Mouse (Mus musculus): Measurements from ENCODE around the gene Syn3. TPM values are rescaled to one million over a fixed set of nuclear protein-coding genes. Genes with fewer than 3 reads are reported as not detected.
"Not testable (repeated sequence)": the region's sequence is repeated elsewhere in the genome, so short reads cannot be mapped to it uniquely, and the experiment has no call there.

Gene Syn3
- polyA plus RNA-seq (2015; fragmentation: Nextera tagmentation; extraction: Ambion mirVana), result 2.1 and 2.6 TPM in 2 replicates

DNA sequence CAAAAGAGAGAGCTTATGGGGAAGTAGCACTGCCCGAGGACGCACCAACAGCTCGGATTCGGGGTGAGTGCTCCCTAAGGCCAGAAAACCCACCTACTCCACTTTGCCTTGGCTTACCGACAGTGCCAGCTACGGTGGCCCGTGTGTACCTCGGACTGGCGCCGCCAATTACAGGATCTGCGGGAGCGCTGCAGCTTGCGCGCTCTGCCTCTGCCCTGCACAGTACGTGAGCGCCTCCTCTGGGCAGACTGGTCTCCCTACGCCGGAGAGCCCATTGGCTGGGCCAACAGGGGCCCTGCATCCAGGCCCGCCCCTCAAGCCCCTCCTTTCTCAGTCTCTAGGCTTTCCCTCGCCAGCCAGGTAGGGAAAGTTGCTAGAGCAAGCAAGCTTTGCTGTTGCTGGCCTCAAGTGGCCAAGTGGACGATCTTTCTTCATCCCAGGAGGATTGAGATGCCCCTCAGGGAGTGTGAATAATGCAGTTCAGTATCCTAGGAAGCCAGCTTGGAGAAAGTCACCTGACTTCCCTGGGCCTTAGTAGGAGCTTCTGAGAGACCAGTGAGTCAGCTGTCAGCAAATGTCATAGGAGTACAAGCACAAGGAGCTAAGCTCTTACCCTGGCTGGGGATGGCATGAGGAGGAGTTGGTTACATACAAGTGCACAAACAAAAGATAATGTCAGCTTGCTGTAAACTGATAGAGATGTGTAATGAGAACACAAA lies at the start of gene Syn3:
Gene Syn3 (minus strand): TSS at position 224 of the 719 bp plus-strand sequence.
- Histone ChIP-seq H3K9ac (peak within 1 kb of the TSS; percentile 42), H3K9me3 (replicated peaks) (no peaks in the 10 kb centered on the region), H3K36me3 (no peaks in the 10 kb centered on the region), H3K4me1 (peaks cover 14% of the 10 kb centered on the region; the same call in 1 of the 2 replicates), H3K27me3 (no peaks in the 10 kb centered on the region), H3K4me3 (replicated peaks) (peak within 1 kb of the TSS; percentile 49), H3K4me2 (replicated peaks) (peak within 1 kb of the TSS; percentile 86), H3K27ac (replicated peaks) (no peak within 1 kb of the TSS)
- under 1% methylated on average over 21 of the region's 21 CpGs for WGBS
- peak; percentile 95 for ATAC-seq (ENCODE audit: insufficient number of reproducible peaks, low FRiP score, low TSS enrichment, low read depth)

DNA sequence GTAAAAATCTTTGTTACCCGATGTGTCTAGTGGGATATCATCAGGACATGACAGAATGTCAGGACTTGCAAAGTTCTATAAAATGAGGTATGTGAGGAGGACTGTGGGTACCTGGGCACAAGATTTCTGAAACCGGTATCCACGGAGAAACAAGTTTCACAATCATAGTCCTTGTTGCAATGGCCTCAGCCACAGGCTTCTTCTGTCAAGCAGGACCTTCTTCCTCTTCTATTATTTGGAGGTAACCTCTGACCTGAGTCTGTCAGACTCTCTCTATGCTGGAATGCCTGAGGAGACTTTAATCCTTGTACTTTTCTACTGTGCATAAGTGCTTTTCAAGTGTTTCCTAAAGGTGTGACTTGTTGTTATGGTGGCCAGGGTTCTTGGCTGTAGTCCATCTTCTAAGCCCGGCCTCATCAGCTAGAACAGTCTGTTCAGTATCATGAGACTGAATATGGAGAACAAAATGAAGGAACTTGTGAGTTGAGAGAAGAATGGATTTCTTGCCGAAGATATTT lies 27.7 kb upstream of the Syn3 start:
- not testable (repeated sequence) for H3K4me2 ChIP-seq (replicated peaks); ATAC-seq (ENCODE audit: insufficient number of reproducible peaks, low FRiP score, low TSS enrichment, low read depth); H3K27ac ChIP-seq (replicated peaks); H3K27me3 ChIP-seq; H3K4me1 ChIP-seq; H3K9me3 ChIP-seq (replicated peaks); H3K36me3 ChIP-seq; H3K4me3 ChIP-seq (replicated peaks); H3K9ac ChIP-seq
- 83% methylated on average over 4 of the region's 5 CpGs for WGBS

DNA sequence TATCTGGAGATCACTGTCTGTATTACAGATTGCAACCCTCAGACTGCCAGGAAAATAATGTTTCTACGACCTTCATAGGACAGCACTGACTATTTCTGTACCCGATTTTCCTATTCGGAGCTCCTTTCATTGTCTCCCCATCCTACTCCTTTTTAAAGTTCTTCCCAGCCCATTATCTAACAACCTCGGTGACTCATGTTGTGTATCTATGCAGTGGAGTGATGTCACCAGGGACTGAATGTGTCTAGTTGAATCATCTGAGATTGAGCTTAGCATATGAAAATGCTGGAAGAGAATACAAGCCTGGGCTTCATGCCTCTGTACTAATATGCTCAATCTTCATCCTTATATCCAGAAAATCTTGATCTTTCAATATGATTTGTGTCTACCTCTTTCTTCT lies 15.1 kb upstream of the Syn3 start:
- 85% methylated on average over 4 of the region's 4 CpGs for WGBS
- no peaks in the 10 kb centered on the region for H3K27me3 ChIP-seq
- no peaks in the 10 kb centered on the region for H3K4me1 ChIP-seq
- ATAC-seq (ENCODE audit: insufficient number of reproducible peaks, low FRiP score, low TSS enrichment, low read depth), result no peak
- H3K9ac ChIP-seq, result no peak overlapping the region
- no peaks in the 10 kb centered on the region for H3K36me3 ChIP-seq
- no peak overlapping the region for H3K4me2 ChIP-seq (replicated peaks)
- H3K27ac ChIP-seq (replicated peaks), result no peak overlapping the region
- H3K4me3 ChIP-seq (replicated peaks), result no peak overlapping the region
- H3K9me3 ChIP-seq (replicated peaks), result no peaks in the 10 kb centered on the region

DNA sequence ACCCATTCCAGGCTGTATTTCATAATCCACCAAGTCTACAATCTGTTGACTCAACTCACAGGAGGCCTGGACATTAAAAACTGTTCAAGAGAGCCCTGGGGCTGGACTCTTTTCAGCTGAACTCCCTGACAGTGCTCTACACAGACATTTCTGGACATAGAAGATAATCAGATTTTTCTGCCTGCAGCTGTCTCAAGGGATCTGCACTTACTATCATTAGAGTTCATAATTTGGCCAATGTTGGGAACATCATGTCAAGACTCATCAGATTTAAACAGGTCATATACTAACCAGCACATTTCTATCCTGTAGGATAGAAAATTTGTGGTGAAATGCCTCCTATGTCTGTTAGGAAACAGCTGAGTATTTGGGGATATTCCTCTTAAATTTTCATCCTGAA lies 12.2 kb upstream of the Syn3 start:
- Histone ChIP-seq H3K4me3 (replicated peaks) (no peak overlapping the region), H3K36me3 (no peaks in the 10 kb centered on the region), H3K4me2 (replicated peaks) (no peak overlapping the region), H3K27me3 (no peaks in the 10 kb centered on the region), H3K27ac (replicated peaks) (no peak overlapping the region), H3K9me3 (replicated peaks) (no peaks in the 10 kb centered on the region), H3K9ac (no peak overlapping the region), H3K4me1 (no peaks in the 10 kb centered on the region)
- no peak for ATAC-seq (ENCODE audit: insufficient number of reproducible peaks, low FRiP score, low TSS enrichment, low read depth)

DNA sequence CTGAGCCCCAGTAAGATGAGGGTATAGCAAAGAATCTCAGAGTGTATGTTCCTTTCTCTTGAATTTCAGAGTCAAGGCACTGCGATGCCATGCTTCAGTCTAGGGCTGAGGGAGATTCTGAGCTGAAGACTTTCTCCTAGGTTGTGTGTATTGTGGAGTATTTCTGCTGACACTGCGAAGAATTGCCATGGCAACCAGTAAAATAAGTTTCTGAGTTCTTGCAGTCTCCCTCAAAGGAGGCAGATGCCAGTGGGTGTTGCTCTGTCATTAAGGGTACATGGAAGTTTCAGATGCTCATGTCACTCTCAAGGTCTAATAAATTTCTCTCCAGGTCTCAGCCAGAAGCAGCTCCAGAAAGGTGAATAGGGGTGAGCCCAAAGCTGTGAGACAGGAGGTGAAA lies 3.4 kb upstream of the Syn3 start:
- 74% methylated on average over 2 of the region's 2 CpGs for WGBS
- H3K9me3 ChIP-seq (replicated peaks), result no peaks in the 10 kb centered on the region
- no peaks in the 10 kb centered on the region for H3K27me3 ChIP-seq
- H3K27ac ChIP-seq (replicated peaks), result no peak overlapping the region
- H3K9ac ChIP-seq, result no peak overlapping the region
- H3K4me3 ChIP-seq (replicated peaks), result no peak overlapping the region
- H3K36me3 ChIP-seq, result no peaks in the 10 kb centered on the region
- H3K4me2 ChIP-seq (replicated peaks), result no peak overlapping the region
- peaks cover 14% of the 10 kb centered on the region; the same call in 1 of the 2 replicates for H3K4me1 ChIP-seq
- no peak for ATAC-seq (ENCODE audit: insufficient number of reproducible peaks, low FRiP score, low TSS enrichment, low read depth)

DNA sequence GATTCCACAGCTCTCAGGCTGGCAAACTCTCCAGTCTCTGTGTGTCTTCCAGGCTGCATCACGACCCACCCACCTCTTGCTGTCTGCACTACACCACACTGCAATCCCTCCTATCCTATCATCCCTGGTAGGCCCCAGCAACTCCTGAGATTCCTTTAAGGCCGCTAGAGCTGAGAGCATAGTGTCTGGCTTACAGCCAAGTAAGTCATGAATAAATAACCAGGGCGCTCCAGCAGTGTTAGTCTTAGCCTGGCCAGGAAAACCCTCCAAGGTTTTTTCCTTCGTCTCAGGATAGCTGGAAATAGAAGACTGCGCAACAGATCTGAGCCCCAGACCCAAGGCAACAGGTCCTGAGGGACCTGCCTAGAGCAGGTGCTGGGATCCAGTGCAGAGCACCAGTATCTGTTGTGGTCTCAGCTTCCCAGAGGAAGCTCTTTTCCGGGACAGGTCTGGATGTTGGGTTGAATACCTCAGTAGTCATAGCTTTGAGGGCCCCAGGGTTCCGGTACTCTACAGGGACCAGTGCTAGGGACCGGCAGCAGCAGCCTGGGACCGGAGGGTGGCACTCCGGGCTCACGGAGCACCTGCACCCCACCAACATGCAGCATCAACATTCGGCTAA lies 534 bp downstream of the Syn3 start:
- H3K27ac ChIP-seq (replicated peaks), result no peak overlapping the region
- H3K27me3 ChIP-seq, result no peaks in the 10 kb centered on the region
- peaks cover 14% of the 10 kb centered on the region; the same call in 1 of the 2 replicates for H3K4me1 ChIP-seq
- peak overlapping the region; percentile 86 for H3K4me2 ChIP-seq (replicated peaks)
- no peaks in the 10 kb centered on the region for H3K36me3 ChIP-seq
- peak overlapping the region; percentile 42 for H3K9ac ChIP-seq
- 2% methylated on average over 12 of the region's 12 CpGs for WGBS
- H3K9me3 ChIP-seq (replicated peaks), result no peaks in the 10 kb centered on the region
- ATAC-seq (ENCODE audit: insufficient number of reproducible peaks, low FRiP score, low TSS enrichment, low read depth), result peak; percentile 53; the same call in 1 of the 2 replicates
- peak overlapping the region; percentile 49 for H3K4me3 ChIP-seq (replicated peaks)

DNA sequence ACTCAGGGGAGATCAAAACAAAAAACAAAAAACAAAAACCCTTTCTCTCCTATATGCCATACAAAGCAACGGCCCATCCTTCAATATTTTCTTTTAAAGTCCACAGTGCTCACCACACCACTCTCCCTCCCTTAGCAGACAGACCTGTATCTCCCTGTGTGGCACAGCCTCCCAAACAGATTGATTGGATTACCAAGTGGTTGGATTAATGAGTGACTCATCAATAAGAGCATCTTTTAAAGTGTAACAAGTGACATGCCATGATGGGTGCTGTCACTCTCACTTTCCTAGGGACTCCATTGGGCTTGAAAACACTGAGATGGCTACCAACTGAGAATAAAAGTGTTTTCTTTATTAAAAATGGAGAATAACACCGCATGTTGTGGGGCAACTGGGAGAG lies 2.8 kb downstream of the Syn3 start:
- ATAC-seq (ENCODE audit: insufficient number of reproducible peaks, low FRiP score, low TSS enrichment, low read depth), result no peak
- H3K4me2 ChIP-seq (replicated peaks), result no peak overlapping the region
- WGBS, result 94% methylated on average over 2 of the region's 2 CpGs
- no peaks in the 10 kb centered on the region for H3K27me3 ChIP-seq
- H3K9ac ChIP-seq, result no peak overlapping the region
- H3K4me3 ChIP-seq (replicated peaks), result no peak overlapping the region
- no peaks in the 10 kb centered on the region for H3K9me3 ChIP-seq (replicated peaks)
- no peaks in the 10 kb centered on the region for H3K36me3 ChIP-seq
- no peak overlapping the region for H3K27ac ChIP-seq (replicated peaks)
- H3K4me1 ChIP-seq, result peaks cover 14% of the 10 kb centered on the region; the same call in 1 of the 2 replicates

DNA sequence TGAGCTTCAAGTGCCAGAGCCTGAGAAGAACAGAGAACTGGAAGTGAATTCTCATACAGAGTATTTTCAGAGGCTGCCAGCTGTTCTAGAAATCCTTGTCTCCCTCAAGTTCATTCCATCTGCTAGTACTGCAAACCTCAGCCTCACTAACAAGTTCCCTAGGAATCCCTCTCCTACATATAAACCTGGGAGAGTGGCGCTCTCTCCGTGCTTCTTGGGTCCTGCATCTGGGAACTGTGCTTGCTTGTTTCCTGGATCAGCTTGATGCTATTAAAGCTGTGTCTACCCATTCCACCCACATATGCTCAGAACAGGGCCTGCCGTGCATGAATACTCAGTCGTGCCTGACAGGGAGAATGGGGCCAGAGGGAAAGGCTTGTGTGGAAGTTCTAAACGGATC lies 5.6 kb downstream of the Syn3 start:
- Histone ChIP-seq H3K4me3 (replicated peaks) (no peak overlapping the region), H3K9me3 (replicated peaks) (no peaks in the 10 kb centered on the region), H3K27ac (replicated peaks) (no peak overlapping the region), H3K4me1 (peaks cover 9% of the 10 kb centered on the region; the same call in 1 of the 2 replicates), H3K4me2 (replicated peaks) (no peak overlapping the region), H3K27me3 (no peaks in the 10 kb centered on the region), H3K9ac (no peak overlapping the region), H3K36me3 (no peaks in the 10 kb centered on the region)
- no peak for ATAC-seq (ENCODE audit: insufficient number of reproducible peaks, low FRiP score, low TSS enrichment, low read depth)
- 59% methylated on average over 5 of the region's 5 CpGs for whole genome bisulfite sequencing

DNA sequence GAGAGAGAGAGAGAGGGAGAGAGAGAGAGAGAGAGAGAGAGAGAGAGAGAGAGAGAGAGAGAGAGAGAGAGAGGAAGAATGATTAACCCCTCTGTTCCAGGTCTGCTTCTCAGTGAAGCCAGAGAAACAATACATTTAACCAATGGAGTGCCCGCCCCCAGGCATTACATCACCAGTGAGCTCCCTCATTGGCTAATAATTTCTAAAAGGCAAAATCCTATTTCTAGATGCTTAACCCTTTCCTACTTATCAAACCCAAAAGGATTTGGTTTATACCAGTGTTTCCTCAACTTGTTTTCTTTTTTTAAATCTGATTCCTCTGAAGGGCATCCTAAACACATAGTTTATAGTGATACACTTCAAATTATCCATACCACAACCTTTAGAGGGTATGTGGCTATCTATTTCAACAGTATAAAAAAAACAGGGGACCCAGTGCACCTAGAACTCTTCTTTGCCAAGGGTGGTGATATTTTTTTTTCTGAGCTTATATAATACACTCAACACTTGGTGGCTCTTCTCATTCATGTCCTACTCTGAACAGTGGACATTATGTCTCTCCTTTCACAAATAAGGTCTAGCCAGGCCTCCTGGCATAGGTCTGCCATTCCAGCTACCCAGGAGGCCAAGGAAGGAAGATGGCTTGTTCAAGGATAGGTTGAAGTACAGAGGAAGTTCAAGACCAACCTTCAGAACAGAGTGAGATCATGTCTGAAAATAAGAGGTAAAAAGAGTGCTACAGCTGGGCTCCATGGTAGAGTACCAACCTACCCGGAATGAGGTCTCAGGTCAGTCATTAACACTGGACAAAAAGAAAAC lies 6.4 kb downstream of the Syn3 start:
- Histone ChIP-seq H3K9ac (no peak overlapping the region), H3K4me1 (peaks cover under 1% of the 10 kb centered on the region; the same call in 1 of the 2 replicates), H3K4me3 (replicated peaks) (no peak overlapping the region), H3K36me3 (no peaks in the 10 kb centered on the region), H3K4me2 (replicated peaks) (no peak overlapping the region), H3K27me3 (no peaks in the 10 kb centered on the region), H3K9me3 (replicated peaks) (no peaks in the 10 kb centered on the region), H3K27ac (replicated peaks) (no peak overlapping the region)
- 0 out of 2 replicates have a peak, but pooled peaks have one; percentile 11 for ATAC-seq (ENCODE audit: insufficient number of reproducible peaks, low FRiP score, low TSS enrichment, low read depth)
- 39% methylated on average over 2 of the region's 2 CpGs for WGBS

DNA sequence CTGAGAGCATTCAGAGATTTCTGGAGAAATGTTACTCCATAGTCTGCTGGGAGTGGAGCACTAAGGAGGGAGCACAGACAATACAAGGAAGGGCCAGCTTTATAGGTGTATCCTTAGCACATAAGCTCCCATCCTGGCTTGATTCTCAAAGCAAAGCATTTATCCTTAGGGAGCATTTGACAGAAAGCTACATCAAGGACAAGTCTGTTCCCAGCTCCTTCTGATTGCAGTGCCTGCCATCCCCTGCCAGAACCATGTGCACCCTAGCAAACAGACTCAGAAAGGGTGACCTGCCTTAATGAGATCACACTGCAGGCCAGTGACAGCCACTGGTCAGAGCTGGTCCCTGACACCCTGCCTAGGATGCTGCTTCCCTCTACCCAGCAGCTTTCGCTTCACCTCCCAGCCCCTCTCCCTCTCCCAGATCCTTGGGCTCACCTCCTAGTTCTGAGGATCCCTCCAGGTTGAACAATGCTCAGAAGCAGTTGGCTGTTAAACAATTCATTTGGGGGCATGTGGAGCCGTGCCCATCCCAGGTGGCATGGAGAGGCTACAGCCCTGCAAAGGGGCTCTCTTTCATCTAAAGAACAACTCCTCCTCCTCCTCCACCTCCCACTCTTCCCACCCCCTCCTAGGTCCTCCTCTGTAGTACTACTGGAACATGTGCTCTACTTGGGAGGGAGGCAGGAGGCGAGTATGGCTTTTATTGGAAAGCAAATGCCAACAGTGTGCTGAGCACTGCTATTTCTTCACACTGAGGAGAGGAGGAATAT lies 7.2 kb downstream of the Syn3 start:
- Histone ChIP-seq H3K4me3 (replicated peaks) (no peak overlapping the region), H3K9ac (no peak overlapping the region)
- WGBS, result 36% methylated on average over 3 of the region's 3 CpGs

More for the DNA sequence above, 7.2 kb downstream of the Syn3 start:
- H3K4me2 ChIP-seq (replicated peaks), result peak overlapping the region; percentile 8; the same call in 1 of the 2 replicates
- H3K36me3 ChIP-seq, result no peaks in the 10 kb centered on the region
- no peak overlapping the region for H3K27ac ChIP-seq (replicated peaks)
- no peaks in the 10 kb centered on the region for H3K4me1 ChIP-seq
- ATAC-seq (ENCODE audit: insufficient number of reproducible peaks, low FRiP score, low TSS enrichment, low read depth), result peak; percentile 57; the same call in 1 of the 2 replicates
- no peaks in the 10 kb centered on the region for H3K27me3 ChIP-seq
- no peaks in the 10 kb centered on the region for H3K9me3 ChIP-seq (replicated peaks)
